Mouse (Mus musculus) G1E (cell line): Measurements from ENCODE around the gene Slc25a33.

Experiments used
- CTCF ChIP-seq: IDR thresholded peaks from 2 replicates; pipeline ENCODE4 v1.5.1; 2012; ENCODE audit warnings: low read depth, low read length, inconsistent platforms, mixed read lengths
- GATA1 ChIP-seq: IDR thresholded peaks from 2 replicates; pipeline ENCODE4 v1.6.1; 2012; ENCODE audit warnings: borderline replicate concordance, low read length, inconsistent platforms, mixed read lengths
- GATA2 ChIP-seq: IDR thresholded peaks from 2 replicates; pipeline ENCODE4 v1.6.1; 2012; ENCODE audit warnings: low read depth, low read length, inconsistent platforms, borderline replicate concordance
- POLR2AphosphoS5 ChIP-seq: IDR thresholded peaks from 2 replicates; pipeline ENCODE4 v1.6.1; 2012; ENCODE audit warnings: low read depth, low read length, inconsistent platforms; ENCODE audit not compliant: insufficient replicate concordance
- TAL1 ChIP-seq: conservative IDR thresholded peaks from 2 replicates; pipeline ENCODE4 v1.6.1; 2012; ENCODE audit warnings: low read depth, low read length, inconsistent platforms, mixed read lengths

DNA sequence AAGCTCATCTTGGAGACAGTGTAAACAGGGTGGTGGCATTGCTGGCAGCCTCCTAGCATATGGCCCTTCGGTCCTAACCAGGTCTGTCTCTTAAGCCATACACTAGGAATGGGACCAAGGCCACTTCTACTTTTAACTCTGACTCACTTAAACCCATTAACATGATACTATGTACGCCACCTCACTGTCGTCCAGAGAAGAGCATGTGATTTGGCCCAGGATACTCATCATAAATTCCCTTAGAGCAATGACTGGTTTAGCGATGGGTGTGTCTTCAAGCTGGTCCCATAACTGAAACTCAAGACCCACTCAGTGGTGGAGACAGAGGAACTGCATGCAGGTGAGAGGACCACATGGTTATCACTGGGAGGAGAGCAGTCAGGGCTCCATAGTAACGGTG is 8.9 kb downstream of the Slc25a33 start:
- TF ChIP-seq CTCF = no peak
- no peak for TF ChIP-seq GATA1
- no peak for TF ChIP-seq POLR2AphosphoS5
- TF ChIP-seq TAL1 = no peak
- TF ChIP-seq GATA2 = no peak
